Mouse (Mus musculus): ENCODE data around the gene Crhr1. TPM values are rescaled to one million over a fixed set of nuclear protein-coding genes. Genes with fewer than 3 reads are reported as not detected.

Crhr1 gene
- polyA plus RNA-seq (2014; fragmentation: Illumina TruSeq; extraction: RNeasy Lipid Tissue Mini Kit (QIAGEN cat#74804); ENCODE audit: low read depth, low replicate concordance): not detected

DNA sequence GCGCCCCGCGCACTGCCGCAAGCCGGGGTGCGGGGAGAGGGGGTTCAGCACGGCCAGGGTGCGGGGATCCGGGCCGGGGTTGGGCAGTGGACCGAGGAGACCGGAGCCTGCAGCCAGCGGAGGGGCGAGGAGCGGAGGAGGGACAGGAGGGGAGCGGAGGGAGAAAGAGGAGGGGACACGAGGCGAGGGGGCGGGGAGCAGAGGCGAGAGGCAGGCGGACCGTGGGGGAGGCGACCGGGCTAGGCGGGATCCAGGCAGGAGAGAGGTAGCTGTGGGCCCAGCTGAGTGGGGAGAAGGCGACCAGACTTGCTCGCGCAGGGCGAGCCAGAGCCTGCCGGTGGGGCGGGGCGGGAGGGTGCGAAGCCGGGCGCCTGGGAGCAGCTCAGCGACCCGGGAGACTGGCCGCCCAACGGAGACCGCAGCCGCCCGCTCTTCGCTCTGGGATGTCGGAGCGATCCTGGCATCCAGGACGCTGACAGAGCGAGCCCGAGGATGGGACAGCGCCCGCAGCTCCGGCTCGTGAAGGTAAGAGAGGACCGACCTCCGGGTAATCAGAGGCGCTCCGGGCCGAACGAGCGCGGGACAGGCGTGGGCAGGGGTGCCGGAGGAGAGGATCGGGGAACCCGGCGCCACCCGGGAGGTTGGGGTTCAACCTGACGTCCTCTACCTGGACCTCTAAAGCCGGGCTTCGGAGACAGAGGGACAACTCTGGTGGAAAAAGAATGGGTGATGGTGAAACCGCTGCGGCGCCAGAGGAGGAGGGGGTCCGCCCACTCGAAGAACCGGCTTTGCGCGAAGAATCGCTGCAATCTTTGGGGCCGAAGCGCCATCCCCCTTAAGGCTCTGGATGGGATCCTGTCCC is at the start of gene Crhr1:
TSS of gene Crhr1 (plus strand) at position 276 of the 862 bp plus-strand sequence.

DNA sequence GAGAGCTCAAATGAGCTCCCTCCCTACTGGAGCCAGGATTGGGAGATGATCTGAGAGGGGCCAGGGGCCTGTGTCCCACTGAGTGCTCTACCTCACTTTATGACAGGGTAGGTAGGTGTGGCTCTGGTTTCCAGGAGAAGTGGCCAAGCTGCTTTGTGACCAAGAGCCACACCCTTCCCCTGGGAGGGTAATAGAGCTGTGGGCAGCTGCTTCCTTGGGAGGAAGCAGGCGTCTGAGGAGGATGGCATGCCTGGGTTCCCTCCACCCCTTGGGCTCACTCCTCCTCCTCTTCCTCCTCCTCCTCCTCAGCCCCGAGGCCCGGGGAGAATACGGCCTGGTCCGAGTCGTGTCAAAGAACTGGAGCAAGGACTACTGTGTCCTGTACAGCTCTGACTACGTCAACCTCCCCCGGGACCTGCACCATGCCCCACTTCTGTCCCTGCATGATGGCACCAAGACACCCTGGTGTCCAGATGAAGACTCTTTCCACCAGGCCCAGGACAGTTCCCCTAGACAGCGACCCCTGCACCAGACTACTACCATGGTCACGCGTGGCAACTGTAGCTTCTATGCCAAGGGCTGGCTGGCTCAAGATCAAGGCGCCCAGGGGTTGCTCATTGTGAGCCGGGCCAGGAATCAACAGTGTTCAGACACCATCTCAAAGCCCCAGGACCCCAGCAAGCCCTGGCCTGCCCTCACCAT is 53.6 kb downstream of the Crhr1 start, which contains the start of gene Sppl2c:
TSS of gene Sppl2c (plus strand) at position 193 of the 702 bp plus-strand sequence.

Other genes starting within 250 kb of the Crhr1 start
- gene Nsf, start 178.8 kb upstream of the Crhr1 start, polyA plus RNA-seq (2014; fragmentation: Illumina TruSeq; extraction: RNeasy Lipid Tissue Mini Kit (QIAGEN cat#74804); ENCODE audit: low read depth, low replicate concordance): 24.5 TPM
- 29.6 TPM for gene Arf2, start 166.1 kb upstream of the Crhr1 start, polyA plus RNA-seq (2014; fragmentation: Illumina TruSeq; extraction: RNeasy Lipid Tissue Mini Kit (QIAGEN cat#74804); ENCODE audit: low read depth, low replicate concordance)
- not detected for gene Sppl2c, start 53.5 kb downstream of the Crhr1 start, polyA plus RNA-seq (2014; fragmentation: Illumina TruSeq; extraction: RNeasy Lipid Tissue Mini Kit (QIAGEN cat#74804); ENCODE audit: low read depth, low replicate concordance)
- gene Mapt, start 98.5 kb downstream of the Crhr1 start, polyA plus RNA-seq (2014; fragmentation: Illumina TruSeq; extraction: RNeasy Lipid Tissue Mini Kit (QIAGEN cat#74804); ENCODE audit: low read depth, low replicate concordance): 21.2 TPM

Data from kidney, adult 10 weeks (tissue).